Mouse (Mus musculus) heart, adult 2 months (tissue): ENCODE results near the gene Slc24a3.

Experiments used
- CTCF ChIP-seq: fragments of 200-600 bp; IDR thresholded peaks from 2 replicates; pipeline ENCODE4 v1.8.1; 2022; ENCODE audit warnings: antibody characterized with exemption, mild to moderate bottlenecking, moderate library complexity
- POLR2A ChIP-seq: fragments of 200-500 bp; IDR thresholded peaks from 2 replicates; pipeline ENCODE4 v1.6.1; 2011; ENCODE audit warnings: mild to moderate bottlenecking, low read depth, low read length, control low read depth; ENCODE audit not compliant: insufficient read depth

GRCm38 (mm10) chr2:145675142-145675755, 507.7 kb downstream of the Slc24a3 start, which contains the start of gene Rin2:
- TF ChIP-seq CTCF (no peak), POLR2A (no peak)
